Mouse (Mus musculus) small intestine, adult 2 months (tissue): ENCODE measurements around the gene Slc22a23.

Experiments
- CTCF ChIP-seq: fragments of 200-500 bp; IDR thresholded peaks from 2 replicates; pipeline ENCODE4 v1.5.1; 2012; ENCODE audit warnings: low read depth, mild to moderate bottlenecking, control low read depth, inconsistent platforms, low read length, moderate library complexity, mixed read lengths; ENCODE audit not compliant: insufficient replicate concordance, insufficient read length; ENCODE audit errors: extremely low read depth
- POLR2A ChIP-seq: fragments of 200-500 bp; IDR thresholded peaks from 2 replicates; pipeline ENCODE4 v1.6.1; 2012; ENCODE audit warnings: low read depth, mild to moderate bottlenecking, control low read depth, inconsistent platforms, low read length, moderate library complexity

DNA sequence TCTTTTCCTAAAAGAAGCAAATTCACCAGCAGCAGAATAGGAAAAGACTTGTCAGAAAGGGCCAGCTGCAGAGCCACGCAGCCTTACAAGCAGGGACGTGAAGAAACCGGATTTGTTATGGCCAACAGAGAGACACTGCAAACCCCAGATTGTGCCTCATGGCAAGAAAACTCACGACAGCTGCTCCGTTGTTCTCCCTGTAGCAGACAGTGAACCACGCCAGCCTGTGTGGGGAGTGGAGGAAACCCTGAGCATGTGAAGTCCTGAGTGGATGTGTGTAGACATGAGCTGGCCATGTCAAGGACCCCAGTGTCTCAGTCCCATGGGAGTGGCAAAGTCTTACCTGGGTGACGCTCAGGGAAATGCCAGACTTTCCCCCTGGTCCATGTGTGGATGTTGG is 208.4 kb downstream of the Slc22a23 start:
- TF ChIP-seq POLR2A, result no peak
- TF ChIP-seq CTCF, result no peak
